Mouse (Mus musculus): ENCODE measurements around the gene Rpl27. TPM values are rescaled to one million over a fixed set of nuclear protein-coding genes. Genes with fewer than 3 reads are reported as not detected.
"Not testable (repeated sequence)": the region's sequence is repeated elsewhere in the genome, so short reads cannot be mapped to it uniquely, and the experiment has no call there.

Rpl27 gene
- polyA plus RNA-seq, 1 experiment from 2014 or later: 297 TPM

- peak within 1 kb of the TSS; percentile 76 for H3K4me3 ChIP-seq (replicated peaks; ENCODE audit: low read length)
Observed at GRCm38 (mm10) chr11:101424105-101424851, 17.8 kb upstream of the Rpl27 start, which contains the start of gene Gm27029. TSS of gene Gm27029 (minus strand) at chr11:101424796.

GRCm38 (mm10) chr11:101424925-101425813 is 16.9 kb upstream of the Rpl27 start, which contains the start of the genes Rundc1 and Ptges3l:
TSS of gene Rundc1 (plus strand) at chr11:101425085.
TSS of gene Ptges3l (minus strand) at chr11:101425333.
- under 1% methylated on average over 77 of the region's 81 CpGs for WGBS
- peak; percentile 97 for DNase-seq (ENCODE audit: low spot score)
- peaks cover 16% of the 10 kb centered on the region for H3K4me1 ChIP-seq (replicated peaks; ENCODE audit: control insufficient read depth, insufficient read depth, low read length)
- peak; percentile 94 for ATAC-seq (ENCODE audit: low FRiP score)
- H3K4me3 ChIP-seq (replicated peaks; ENCODE audit: low read length): peak within 1 kb of the TSS; percentile 76
- peaks cover 13% of the 10 kb centered on the region for H3K36me3 ChIP-seq (replicated peaks; ENCODE audit: control insufficient read depth, insufficient read depth)
- H3K4me2 ChIP-seq (replicated peaks): peak within 1 kb of the TSS; percentile 80
- H3K27ac ChIP-seq: peak within 1 kb of the TSS; percentile 83
- H3K27me3 ChIP-seq (ENCODE audit: control insufficient read depth, insufficient read depth, low read length): no peaks in the 10 kb centered on the region
- H3K9me3 ChIP-seq (ENCODE audit: control insufficient read depth, low read length): no peaks in the 10 kb centered on the region
- H3K9ac ChIP-seq: peak within 1 kb of the TSS; percentile 71

More at GRCm38 (mm10) chr11:101424105-101424851, 17.8 kb upstream of the Rpl27 start, which contains the start of gene Gm27029:
- 4% methylated on average over 23 of the region's 23 CpGs for WGBS
- peaks cover 4% of the 10 kb centered on the region; the same call in 1 of the 2 replicates for H3K36me3 ChIP-seq (replicated peaks; ENCODE audit: control insufficient read depth, insufficient read depth)
- peak within 1 kb of the TSS; percentile 83 for H3K27ac ChIP-seq
- H3K27me3 ChIP-seq (ENCODE audit: control insufficient read depth, insufficient read depth, low read length): no peaks in the 10 kb centered on the region
- peaks cover 16% of the 10 kb centered on the region for H3K4me1 ChIP-seq (replicated peaks; ENCODE audit: control insufficient read depth, insufficient read depth, low read length)
- H3K9me3 ChIP-seq (ENCODE audit: control insufficient read depth, low read length): no peaks in the 10 kb centered on the region
- peak within 1 kb of the TSS; percentile 71 for H3K9ac ChIP-seq
- H3K4me2 ChIP-seq (replicated peaks): peak within 1 kb of the TSS; percentile 80
- no peak for DNase-seq (ENCODE audit: low spot score)
- ATAC-seq (ENCODE audit: low FRiP score): peak; percentile 19; the same call in 1 of the 2 replicates

- whole genome bisulfite sequencing: 68% methylated on average over 8 of the region's 8 CpGs
Observed at GRCm38 (mm10) chr11:101426165-101426564, 15.9 kb upstream of the Rpl27 start.

GRCm38 (mm10) chr11:101431327-101431726 is 10.8 kb upstream of the Rpl27 start:
- no peak overlapping the region for H3K9ac ChIP-seq
- H3K4me3 ChIP-seq (replicated peaks; ENCODE audit: low read length): no peak overlapping the region
- no peaks in the 10 kb centered on the region for H3K9me3 ChIP-seq (ENCODE audit: control insufficient read depth, low read length)
- H3K4me2 ChIP-seq (replicated peaks): no peak overlapping the region
- 93% methylated on average over 9 of the region's 9 CpGs for WGBS
- H3K4me1 ChIP-seq (replicated peaks; ENCODE audit: control insufficient read depth, insufficient read depth, low read length): peaks cover 3% of the 10 kb centered on the region
- H3K27ac ChIP-seq: no peak overlapping the region
- no peaks in the 10 kb centered on the region for H3K27me3 ChIP-seq (ENCODE audit: control insufficient read depth, insufficient read depth, low read length)
- peaks cover 71% of the 10 kb centered on the region for H3K36me3 ChIP-seq (replicated peaks; ENCODE audit: control insufficient read depth, insufficient read depth)
- ATAC-seq (ENCODE audit: low FRiP score) (no peak), DNase-seq (ENCODE audit: low spot score) (no peak)

More at GRCm38 (mm10) chr11:101426165-101426564, 15.9 kb upstream of the Rpl27 start:
- DNase-seq (ENCODE audit: low spot score) (no peak), ATAC-seq (ENCODE audit: low FRiP score) (no peak)
- peak overlapping the region; percentile 71 for H3K9ac ChIP-seq
- H3K27me3 ChIP-seq (ENCODE audit: control insufficient read depth, insufficient read depth, low read length): no peaks in the 10 kb centered on the region
- H3K4me3 ChIP-seq (replicated peaks; ENCODE audit: low read length): peak overlapping the region; percentile 76
- peak overlapping the region; percentile 80 for H3K4me2 ChIP-seq (replicated peaks)
- H3K27ac ChIP-seq: no peak overlapping the region
- H3K36me3 ChIP-seq (replicated peaks; ENCODE audit: control insufficient read depth, insufficient read depth): peaks cover 23% of the 10 kb centered on the region
- no peaks in the 10 kb centered on the region for H3K9me3 ChIP-seq (ENCODE audit: control insufficient read depth, low read length)
- peaks cover 16% of the 10 kb centered on the region for H3K4me1 ChIP-seq (replicated peaks; ENCODE audit: control insufficient read depth, insufficient read depth, low read length)

- H3K27ac ChIP-seq: no peak overlapping the region
- no peak overlapping the region for H3K4me3 ChIP-seq (replicated peaks; ENCODE audit: low read length)
- no peak overlapping the region for H3K4me2 ChIP-seq (replicated peaks)
- peaks cover 71% of the 10 kb centered on the region for H3K36me3 ChIP-seq (replicated peaks; ENCODE audit: control insufficient read depth, insufficient read depth)
- H3K27me3 ChIP-seq (ENCODE audit: control insufficient read depth, insufficient read depth, low read length): no peaks in the 10 kb centered on the region
- no peaks in the 10 kb centered on the region for H3K4me1 ChIP-seq (replicated peaks; ENCODE audit: control insufficient read depth, insufficient read depth, low read length)
- H3K9me3 ChIP-seq (ENCODE audit: control insufficient read depth, low read length): no peaks in the 10 kb centered on the region
- ATAC-seq (ENCODE audit: low FRiP score): no peak
- WGBS: 86% methylated on average over 13 of the region's 13 CpGs
- H3K9ac ChIP-seq: no peak overlapping the region
- DNase-seq (ENCODE audit: low spot score): no peak
Observed at GRCm38 (mm10) chr11:101433396-101433795, 8.7 kb upstream of the Rpl27 start.

GRCm38 (mm10) chr11:101435831-101436230 is 6.3 kb upstream of the Rpl27 start:
- ATAC-seq (ENCODE audit: low FRiP score) (no peak), DNase-seq (ENCODE audit: low spot score) (no peak)
- H3K4me1 ChIP-seq (replicated peaks; ENCODE audit: control insufficient read depth, insufficient read depth, low read length): no peaks in the 10 kb centered on the region
- H3K27me3 ChIP-seq (ENCODE audit: control insufficient read depth, insufficient read depth, low read length): no peaks in the 10 kb centered on the region
- WGBS: 89% methylated on average over 4 of the region's 4 CpGs
- no peak overlapping the region for H3K27ac ChIP-seq
- no peak overlapping the region for H3K4me2 ChIP-seq (replicated peaks)
- H3K9me3 ChIP-seq (ENCODE audit: control insufficient read depth, low read length): no peaks in the 10 kb centered on the region
- no peak overlapping the region for H3K9ac ChIP-seq
- H3K36me3 ChIP-seq (replicated peaks; ENCODE audit: control insufficient read depth, insufficient read depth): peaks cover 52% of the 10 kb centered on the region
- H3K4me3 ChIP-seq (replicated peaks; ENCODE audit: low read length): no peak overlapping the region

- no peak overlapping the region for H3K27ac ChIP-seq
- H3K4me2 ChIP-seq (replicated peaks): no peak overlapping the region
- 41% methylated on average over 4 of the region's 4 CpGs for WGBS
- no peaks in the 10 kb centered on the region for H3K4me1 ChIP-seq (replicated peaks; ENCODE audit: control insufficient read depth, insufficient read depth, low read length)
- no peak overlapping the region for H3K9ac ChIP-seq
- DNase-seq (ENCODE audit: low spot score) (no peak), ATAC-seq (ENCODE audit: low FRiP score) (no peak)
- H3K36me3 ChIP-seq (replicated peaks; ENCODE audit: control insufficient read depth, insufficient read depth): peaks cover 41% of the 10 kb centered on the region
- no peak overlapping the region for H3K4me3 ChIP-seq (replicated peaks; ENCODE audit: low read length)
- H3K9me3 ChIP-seq (ENCODE audit: control insufficient read depth, low read length): no peaks in the 10 kb centered on the region
- H3K27me3 ChIP-seq (ENCODE audit: control insufficient read depth, insufficient read depth, low read length): no peaks in the 10 kb centered on the region
Observed at GRCm38 (mm10) chr11:101436916-101437315, 5.2 kb upstream of the Rpl27 start.

- DNase-seq (ENCODE audit: low spot score); H3K27me3 ChIP-seq (ENCODE audit: control insufficient read depth, insufficient read depth, low read length); H3K4me2 ChIP-seq (replicated peaks); H3K9ac ChIP-seq; H3K4me1 ChIP-seq (replicated peaks; ENCODE audit: control insufficient read depth, insufficient read depth, low read length); H3K27ac ChIP-seq; H3K9me3 ChIP-seq (ENCODE audit: control insufficient read depth, low read length); H3K4me3 ChIP-seq (replicated peaks; ENCODE audit: low read length); ATAC-seq (ENCODE audit: low FRiP score): not testable (repeated sequence)
- 52% methylated on average over 3 of the region's 3 CpGs for WGBS
- H3K36me3 ChIP-seq (replicated peaks; ENCODE audit: control insufficient read depth, insufficient read depth): peaks cover 32% of the 10 kb centered on the region
Observed at GRCm38 (mm10) chr11:101438006-101438405, 4.1 kb upstream of the Rpl27 start.

Data from hindbrain, embryonic 14.5 days (tissue).